Mouse (Mus musculus) retina, postnatal 7 days (tissue): Measurements from ENCODE around the gene Grin2d.

ENCODE experiments used
- DNase-seq: peaks from one replicate; pipeline ENCODE4 v3.0.0-alpha.2; 2012; ENCODE audit warnings: low read depth, low spot score

Gene Grin2d

DNA sequence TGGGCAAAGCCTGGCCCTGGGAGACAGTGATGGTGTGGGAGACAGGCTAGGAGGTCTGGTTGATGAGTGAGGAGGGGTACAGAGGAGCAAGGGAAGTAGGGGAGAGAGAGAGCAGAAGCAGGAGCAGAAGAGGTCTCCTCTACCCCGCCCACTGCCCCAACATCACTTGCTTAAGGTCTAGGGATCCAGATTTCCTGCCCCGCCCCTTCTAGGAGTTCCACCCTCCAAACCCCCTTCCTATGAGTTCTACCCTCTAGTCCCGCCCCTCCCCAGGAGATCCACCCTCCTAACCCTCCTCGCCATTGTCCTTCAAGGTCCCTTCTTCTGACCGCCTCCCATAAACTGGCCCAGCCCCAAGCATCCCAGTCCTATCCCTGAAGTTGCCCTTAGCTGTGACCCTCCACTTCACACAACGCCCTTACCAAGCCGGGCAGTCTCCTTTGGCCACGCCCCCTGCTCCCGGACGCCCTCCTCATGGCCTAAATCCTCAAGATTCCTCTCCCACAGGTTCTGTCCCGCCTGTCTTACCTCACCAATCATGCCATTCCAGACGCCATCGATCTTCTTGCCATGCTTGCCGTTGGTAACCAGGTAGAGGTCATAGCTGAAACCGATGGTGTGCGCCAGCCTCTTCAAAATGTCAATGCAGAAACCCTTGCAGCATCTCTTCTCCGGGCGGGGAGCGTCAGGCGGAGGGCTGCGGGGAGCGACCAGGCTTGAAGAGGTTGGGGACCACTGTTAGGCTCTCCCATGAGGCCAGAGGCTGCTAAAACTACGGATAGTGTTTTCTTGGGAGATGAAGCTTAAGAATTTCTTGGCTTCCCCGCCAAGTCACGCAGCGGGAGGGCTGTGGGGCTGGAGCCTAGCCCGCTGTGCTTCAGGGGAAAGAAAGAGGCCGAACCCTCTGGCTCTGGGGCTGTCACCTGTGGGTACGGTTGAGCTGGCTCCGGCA lies 21.0 kb downstream of the Grin2d start:
- DNase-seq: no peak

DNA sequence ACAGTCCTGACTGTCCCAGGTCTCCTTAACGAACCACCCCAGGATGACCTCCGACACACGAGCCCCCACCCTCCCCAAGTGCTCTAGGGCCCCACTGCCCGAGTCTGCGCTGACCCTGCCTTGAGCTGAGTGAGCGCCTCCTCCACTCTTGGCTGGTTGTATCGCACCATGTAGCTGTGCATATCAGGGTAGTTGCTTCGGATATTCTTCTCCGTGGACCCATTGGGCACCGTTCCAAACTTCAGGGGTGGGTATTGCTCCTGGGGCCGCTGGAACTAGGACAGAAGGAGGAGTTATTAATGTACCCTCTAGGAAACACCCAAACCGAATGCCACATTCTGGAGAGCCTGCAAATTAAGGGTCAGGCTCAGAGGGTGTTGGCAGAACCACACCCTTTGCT lies 25.1 kb downstream of the Grin2d start:
- DNase-seq: no peak

- DNase-seq: no peak
Measured at GRCm38 (mm10) chr7:45850661-45851060, 27.5 kb downstream of the Grin2d start.

DNA sequence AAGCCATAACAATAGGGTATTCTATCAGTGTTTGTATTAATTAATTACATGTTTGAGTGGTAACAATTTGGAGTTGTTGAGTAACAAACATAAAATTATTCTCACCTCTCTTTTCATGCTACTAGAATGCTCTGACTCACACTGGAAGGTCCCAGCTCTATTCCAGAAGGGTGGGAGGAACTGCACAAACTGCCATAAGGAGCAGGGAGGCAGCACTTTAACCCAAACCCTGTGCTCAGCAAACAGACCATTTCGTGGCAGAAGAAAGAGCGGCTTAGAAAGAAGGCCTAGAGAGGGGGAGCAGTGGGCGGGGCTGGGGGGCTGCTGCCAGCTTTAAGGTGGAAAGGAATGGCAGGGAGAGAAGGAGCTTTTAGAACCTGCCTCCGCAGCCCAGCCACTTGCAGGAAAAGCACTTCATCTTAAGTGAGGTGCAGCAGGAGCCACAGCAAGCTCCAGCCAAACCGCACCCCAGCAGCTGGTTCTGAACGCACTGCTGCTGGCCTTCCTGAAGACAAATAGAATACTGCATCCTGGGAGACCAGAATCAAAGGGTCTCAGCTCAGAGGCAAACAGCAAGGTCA lies 29.6 kb downstream of the Grin2d start:
- DNase-seq: no peak

- no peak for DNase-seq
Measured at GRCm38 (mm10) chr7:45842950-45843744, 35.0 kb downstream of the Grin2d start.

GRCm38 (mm10) chr7:45833924-45834323 lies 44.3 kb downstream of the Grin2d start:
- no peak for DNase-seq

GRCm38 (mm10) chr7:45833148-45833790 lies 44.9 kb downstream of the Grin2d start:
- DNase-seq: no peak

- no peak for DNase-seq
Measured at GRCm38 (mm10) chr7:45832428-45832827, 45.8 kb downstream of the Grin2d start.

- no peak for DNase-seq
Measured at GRCm38 (mm10) chr7:45831128-45831525, 47.1 kb downstream of the Grin2d start.

DNA sequence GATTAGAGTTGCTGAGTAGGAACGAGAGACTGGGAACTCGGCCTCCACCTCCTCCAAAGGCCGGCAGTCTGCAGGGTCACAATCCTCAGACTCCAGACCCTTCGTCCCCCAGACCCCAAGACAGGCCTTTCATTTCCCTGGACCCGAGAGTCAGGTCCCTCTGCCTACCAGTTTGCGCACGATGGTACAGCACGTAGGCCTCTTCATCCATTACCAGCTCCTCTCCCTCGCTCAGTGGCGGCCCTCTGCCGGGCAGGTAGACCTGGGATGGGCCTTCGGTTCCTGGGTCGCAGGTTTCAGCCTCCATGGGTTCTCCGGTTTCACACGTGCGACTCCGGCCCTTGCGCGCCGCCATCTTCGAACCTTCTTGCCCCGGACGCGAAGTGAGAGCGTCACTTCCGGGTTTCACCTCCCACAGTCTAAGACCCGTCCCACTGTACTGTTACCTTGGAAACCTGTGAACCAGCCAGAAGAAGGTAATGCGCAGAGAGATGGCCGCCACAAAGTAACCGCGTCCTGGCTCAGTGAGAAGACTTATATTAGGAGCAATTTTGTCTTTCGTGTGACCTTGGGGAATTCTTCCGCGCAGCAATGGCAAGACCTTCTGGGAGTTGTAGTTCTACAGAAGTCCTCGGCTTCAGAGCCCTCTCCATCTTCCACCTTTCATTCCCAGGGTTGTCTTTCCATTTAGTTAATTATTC lies 47.6 kb downstream of the Grin2d start, which contains the start of gene Grwd1:
Grwd1 (minus strand) TSS at position 518 of the 701 bp plus-strand sequence.
- peak; percentile 83 for DNase-seq

- no peak for DNase-seq
Measured at GRCm38 (mm10) chr7:45826631-45827030, 51.5 kb downstream of the Grin2d start.

- DNase-seq: no peak
Measured at GRCm38 (mm10) chr7:45824598-45824997, 53.6 kb downstream of the Grin2d start, which contains the start of gene Kcnj14. TSS of gene Kcnj14 (minus strand) at chr7:45824782.

DNA sequence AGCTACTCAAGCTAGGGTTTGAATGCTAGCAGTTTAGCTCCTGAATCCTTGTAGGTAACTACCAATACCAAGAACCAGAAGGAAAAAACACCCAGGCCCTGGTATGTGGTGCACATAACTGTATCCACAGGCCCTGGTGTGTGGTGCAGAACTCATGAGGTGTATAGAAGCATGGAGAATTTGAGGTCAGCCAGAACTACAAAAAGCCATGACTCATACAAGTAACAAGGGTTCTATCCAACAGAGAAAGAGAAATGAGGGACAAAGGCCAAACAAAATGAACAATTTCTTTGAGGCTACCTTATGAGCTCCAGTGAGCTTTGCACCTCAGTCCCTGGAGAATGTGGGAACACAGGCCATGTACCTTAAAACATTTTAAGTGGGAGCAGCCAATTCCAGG lies 57.3 kb downstream of the Grin2d start:
- no peak for DNase-seq

DNA sequence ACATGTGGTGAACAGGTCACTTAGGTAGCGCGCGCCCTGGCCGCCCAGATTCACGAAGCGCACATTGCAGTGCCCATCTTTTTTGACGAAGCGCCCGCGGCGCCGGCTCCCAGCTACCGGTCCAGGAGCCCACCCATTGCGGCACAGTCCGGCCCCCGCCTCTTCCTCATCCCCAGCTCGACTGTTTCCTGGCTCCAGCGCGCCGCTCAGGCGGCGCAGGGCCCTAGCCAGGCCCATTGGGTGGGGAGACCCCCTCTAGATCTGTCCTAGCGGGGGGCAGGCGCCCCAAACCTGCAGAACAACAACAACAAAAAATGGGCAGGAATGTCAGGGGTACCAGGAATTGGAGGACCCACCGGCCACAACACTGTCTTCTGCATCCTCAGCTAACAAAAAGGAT lies 58.3 kb downstream of the Grin2d start:
- DNase-seq: no peak

DNA sequence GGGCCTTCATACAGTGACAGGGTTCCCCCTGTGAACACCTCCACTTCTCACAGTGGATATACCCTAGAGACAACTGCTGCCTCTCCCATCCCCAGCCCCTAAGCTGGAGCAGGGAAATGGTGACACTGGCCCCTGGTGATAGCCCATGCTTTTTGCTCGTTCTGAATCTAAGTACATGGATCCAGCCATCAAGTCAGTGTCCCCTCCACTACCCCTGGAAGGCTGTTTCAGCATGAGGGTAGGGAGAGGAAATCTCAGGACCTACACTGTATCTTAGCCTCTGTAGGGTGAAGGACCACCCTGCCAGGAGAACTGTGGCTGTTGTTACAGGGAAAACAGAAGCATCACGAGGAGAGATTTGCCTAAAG lies 62.2 kb downstream of the Grin2d start:
- DNase-seq: no peak

GRCm38 (mm10) chr7:45815323-45815983 lies 62.7 kb downstream of the Grin2d start:
- peak; percentile 78 for DNase-seq

DNA sequence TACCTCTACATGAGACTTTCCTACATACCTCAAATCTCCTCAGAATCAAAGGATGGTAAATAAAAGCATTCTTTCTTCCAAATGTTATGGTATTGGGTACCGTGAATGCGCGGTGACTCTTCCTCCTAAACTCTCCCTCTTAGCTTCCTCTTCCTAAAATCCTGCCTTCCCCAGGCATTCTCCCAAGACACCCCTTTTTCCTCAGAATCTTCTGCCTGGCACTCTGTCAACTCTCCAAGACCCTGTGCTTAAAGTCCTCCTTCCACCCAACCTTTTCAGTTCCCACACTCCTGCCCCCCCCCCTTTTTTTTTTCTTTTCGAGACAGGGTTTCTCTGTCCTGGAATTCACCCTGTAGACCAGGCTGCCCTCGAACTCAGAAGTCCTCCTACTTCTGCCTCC lies 63.3 kb downstream of the Grin2d start:
- no peak for DNase-seq

GRCm38 (mm10) chr7:45813787-45814779 lies 64.1 kb downstream of the Grin2d start, which contains the start of gene Cyth2:
TSS of gene Cyth2 (minus strand) at chr7:45814581.
- peak; percentile 98 for DNase-seq

DNA sequence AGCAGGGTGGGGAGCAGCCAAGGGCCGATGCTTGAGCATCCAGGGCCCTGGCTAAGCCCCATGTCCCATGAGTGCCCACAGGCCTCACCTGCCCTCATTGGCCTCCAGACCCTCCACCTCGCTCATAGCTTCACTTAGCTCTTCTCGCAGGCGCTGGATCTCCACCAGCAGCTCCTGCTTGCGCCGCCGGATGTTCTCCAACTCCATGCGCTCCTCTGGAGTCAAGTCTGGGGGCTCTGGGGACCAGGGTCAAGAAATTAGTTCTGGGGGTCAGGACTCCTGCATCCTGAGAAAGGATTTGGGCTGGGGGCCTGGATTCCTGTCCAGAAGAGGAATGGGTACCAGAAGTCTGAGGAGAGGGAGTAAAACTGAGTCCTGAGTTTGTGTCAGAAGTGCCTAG lies 65.3 kb downstream of the Grin2d start:
- DNase-seq: no peak
